Mouse (Mus musculus): ENCODE measurements around the gene Hoxa4. TPM values are rescaled to one million over a fixed set of nuclear protein-coding genes. Genes with fewer than 3 reads are reported as not detected.
A peak's percentile ranks its signal among the peaks of the same experiment; 100 is the strongest.

Gene Hoxa4
- polyA plus RNA-seq, 1 experiment = not detected

DNA sequence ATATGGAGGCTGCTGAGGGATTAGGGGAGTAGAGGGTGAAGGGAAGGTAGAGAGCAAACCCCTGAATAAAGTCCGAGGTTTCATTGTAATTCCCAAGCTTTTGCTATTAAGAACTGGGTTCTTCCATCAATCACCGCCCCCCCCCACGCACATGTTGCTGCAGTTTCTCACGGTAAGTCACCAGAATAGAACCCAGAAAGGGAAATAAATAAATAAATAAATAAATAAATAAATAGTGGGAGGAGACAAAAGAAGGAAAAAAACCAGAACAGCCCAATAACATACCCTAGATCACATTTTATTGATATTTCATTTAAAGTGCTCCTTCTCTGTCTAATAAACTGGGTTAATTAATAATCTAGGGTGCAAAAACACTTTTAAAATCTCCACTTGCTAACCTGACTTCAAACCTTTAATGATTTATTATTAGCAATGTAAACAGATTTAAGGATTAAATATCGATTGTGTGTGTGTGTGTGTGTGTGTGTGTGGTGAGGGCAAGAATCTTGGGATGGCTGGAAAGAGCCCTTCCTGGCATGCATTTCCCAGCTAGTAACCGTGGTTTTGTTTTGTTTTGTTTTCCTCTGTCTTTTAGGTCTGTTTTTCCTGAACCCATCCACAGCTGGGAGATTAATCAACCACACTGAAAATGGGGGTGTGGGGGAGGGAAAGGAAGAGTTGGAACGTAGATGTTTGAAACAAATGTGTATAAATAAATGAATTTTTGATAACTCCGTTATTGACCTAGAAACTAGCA lies 30.0 kb downstream of the Hoxa4 start:
- WGBS = 4% methylated on average over 8 of the region's 8 CpGs
- no peak overlapping the region for H3K4me3 ChIP-seq (ENCODE audit: insufficient read depth, low read depth, low read length)
- H3K4me1 ChIP-seq (ENCODE audit: control insufficient read depth, insufficient read depth, low read length) = peaks cover 7% of the 10 kb centered on the region
- TF ChIP-seq CTCF (IDR thresholded peaks at IDR 0.05; ENCODE audit: insufficient read depth, low read depth, low read length) = no peak
- TF ChIP-seq POLR2A (IDR thresholded peaks at IDR 0.05; ENCODE audit: insufficient read depth, low read depth, low read length) = no peak
- no peak overlapping the region for H3K27ac ChIP-seq (ENCODE audit: insufficient read depth, low read depth, low read length)

DNA sequence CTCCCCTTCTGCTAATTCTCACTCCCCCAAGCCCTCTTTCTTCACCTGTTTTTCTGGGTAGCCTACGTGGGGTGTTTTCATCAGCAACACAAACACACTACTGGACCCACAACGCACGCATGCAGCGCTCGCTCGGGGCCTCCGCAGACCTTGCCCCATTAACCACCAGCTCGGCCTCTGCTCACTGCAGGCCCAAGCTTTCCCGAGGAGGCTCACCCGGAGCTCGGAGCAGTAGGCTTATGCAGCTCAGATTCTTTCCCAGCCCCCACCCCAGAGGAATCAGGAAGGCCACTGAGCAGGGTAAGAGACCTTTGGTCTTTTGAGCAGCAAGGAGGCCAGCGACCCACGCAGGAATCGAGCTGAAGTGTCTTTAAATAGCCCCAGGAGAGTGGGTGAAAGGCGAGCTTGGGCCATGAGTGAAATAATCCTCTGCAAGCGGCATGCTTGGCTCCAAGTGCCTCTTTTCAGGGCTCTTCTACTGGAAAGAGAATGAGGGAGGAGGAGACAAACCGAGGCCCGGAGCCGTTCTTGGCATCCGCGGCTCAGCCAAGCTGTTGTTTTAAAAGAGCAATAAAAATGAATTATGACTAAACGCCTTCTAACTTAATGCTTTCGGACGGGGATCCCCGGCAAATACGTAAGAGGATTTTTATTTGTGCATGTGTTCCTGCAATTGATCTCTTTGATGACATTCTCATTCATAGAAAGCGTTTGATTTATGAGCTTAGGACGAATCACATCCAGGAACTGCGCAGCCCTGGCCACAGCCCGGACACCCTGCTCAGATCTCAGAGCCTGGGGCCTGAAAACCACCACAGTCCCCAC lies 30.8 kb downstream of the Hoxa4 start:
- 4% methylated on average over 30 of the region's 30 CpGs for WGBS
- H3K4me3 ChIP-seq (ENCODE audit: insufficient read depth, low read depth, low read length) = no peak overlapping the region
- no peak overlapping the region for H3K27ac ChIP-seq (ENCODE audit: insufficient read depth, low read depth, low read length)
- TF ChIP-seq POLR2A (IDR thresholded peaks at IDR 0.05; ENCODE audit: insufficient read depth, low read depth, low read length) (no peak), CTCF (IDR thresholded peaks at IDR 0.05; ENCODE audit: insufficient read depth, low read depth, low read length) (no peak)
- H3K4me1 ChIP-seq (ENCODE audit: control insufficient read depth, insufficient read depth, low read length) = peaks cover 7% of the 10 kb centered on the region

DNA sequence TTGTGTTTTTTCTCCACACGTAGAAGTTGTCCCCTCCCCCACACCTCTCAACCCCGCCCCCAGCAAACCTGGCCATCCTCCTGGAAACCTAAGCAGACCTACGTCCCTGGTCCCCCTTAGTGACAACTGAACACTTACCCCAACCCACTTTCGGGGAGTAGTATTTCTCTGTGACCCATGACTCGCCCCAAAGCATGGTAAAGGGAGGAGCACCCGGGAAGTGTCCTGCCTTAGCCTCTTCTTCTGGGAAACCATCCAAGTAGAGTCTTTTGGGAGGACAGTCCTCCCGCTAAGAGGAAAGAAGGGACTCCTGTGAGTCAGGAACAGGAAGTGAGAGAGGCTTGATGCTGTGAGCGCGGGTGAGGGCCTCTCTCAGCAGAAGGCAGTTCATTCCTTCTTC lies 31.6 kb downstream of the Hoxa4 start:
- Histone ChIP-seq H3K27ac (ENCODE audit: insufficient read depth, low read depth, low read length) (no peak overlapping the region), H3K4me1 (ENCODE audit: control insufficient read depth, insufficient read depth, low read length) (peaks cover 7% of the 10 kb centered on the region), H3K4me3 (ENCODE audit: insufficient read depth, low read depth, low read length) (no peak overlapping the region)
- TF ChIP-seq CTCF (IDR thresholded peaks at IDR 0.05; ENCODE audit: insufficient read depth, low read depth, low read length) (no peak), POLR2A (IDR thresholded peaks at IDR 0.05; ENCODE audit: insufficient read depth, low read depth, low read length) (no peak)
- 8% methylated on average over 9 of the region's 9 CpGs for WGBS

DNA sequence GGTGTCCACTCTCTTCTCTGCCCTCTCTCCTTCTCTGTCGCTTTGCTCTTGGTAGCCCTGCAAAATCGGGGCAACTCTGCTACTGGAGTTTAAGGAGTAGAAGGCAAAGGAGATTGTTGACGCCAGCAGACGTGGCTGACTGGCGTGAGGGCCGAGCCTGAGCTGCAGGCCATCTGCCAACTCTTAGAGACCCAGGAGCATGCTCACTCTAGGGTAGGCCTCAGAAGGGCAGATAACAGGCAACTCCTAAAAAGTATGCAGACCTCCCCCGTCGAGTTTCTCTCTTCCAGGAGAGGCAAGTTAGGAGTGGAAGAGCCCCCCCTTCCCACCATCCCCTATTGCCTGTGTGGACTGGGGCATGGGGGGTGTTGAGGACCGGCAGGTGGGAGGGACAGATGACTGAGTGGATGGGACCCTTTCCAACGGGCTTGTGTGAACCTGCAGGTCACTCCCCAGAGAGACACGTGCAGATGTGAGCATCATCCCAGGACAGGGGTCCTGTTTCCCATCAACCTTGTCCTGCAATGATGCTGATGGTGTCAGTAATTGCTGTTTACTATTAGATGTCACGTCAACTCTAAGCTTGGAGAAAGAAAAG lies 32.3 kb downstream of the Hoxa4 start:
- 5% methylated on average over 12 of the region's 12 CpGs for WGBS
- TF ChIP-seq CTCF (IDR thresholded peaks at IDR 0.05; ENCODE audit: insufficient read depth, low read depth, low read length) (no peak), POLR2A (IDR thresholded peaks at IDR 0.05; ENCODE audit: insufficient read depth, low read depth, low read length) (no peak)
- Histone ChIP-seq H3K4me1 (ENCODE audit: control insufficient read depth, insufficient read depth, low read length) (peaks cover 7% of the 10 kb centered on the region), H3K4me3 (ENCODE audit: insufficient read depth, low read depth, low read length) (no peak overlapping the region), H3K27ac (ENCODE audit: insufficient read depth, low read depth, low read length) (no peak overlapping the region)

DNA sequence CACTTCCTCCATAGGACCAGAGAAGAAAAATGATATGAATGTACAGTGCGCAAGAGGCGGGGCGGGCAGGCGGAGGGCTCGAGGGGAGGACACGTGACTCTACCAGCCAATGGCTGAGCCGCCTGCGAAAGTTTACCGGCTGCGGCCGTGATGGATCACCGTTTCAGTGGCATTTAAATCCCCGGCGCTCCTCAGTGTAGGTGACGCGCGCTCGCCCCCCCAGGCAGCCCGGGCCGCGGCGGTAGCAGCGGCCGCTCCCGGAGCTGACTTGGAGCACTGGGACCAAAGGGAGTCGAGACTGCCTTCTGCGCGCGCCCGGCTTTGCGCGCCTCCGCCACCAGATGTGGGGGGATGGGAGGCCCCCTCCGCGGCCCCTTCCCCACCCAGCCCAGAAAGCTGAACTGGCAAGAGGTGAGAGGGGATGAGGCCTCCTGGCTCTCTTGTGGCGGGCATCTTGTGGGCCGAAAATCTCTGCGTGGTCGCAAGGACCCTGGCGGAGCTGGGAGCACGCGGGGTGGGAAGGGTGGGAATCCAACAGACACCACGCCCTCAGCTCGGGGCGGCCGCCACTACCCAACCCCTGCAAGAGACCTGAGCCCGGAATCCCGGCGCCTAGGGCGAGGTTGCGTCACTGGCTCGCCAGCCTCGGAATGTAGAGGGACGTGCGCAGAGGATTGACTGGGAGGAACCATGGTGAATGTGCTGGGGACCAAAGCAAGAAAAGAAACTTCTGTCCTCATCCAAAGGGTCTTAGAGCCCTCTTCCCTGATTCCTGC lies 33.1 kb downstream of the Hoxa4 start, which contains the start of gene Hoxa1:
TSS of gene Hoxa1 (minus strand) at position 42 of the 776 bp plus-strand sequence.
- H3K4me3 ChIP-seq (ENCODE audit: insufficient read depth, low read depth, low read length) = peak within 1 kb of the TSS; percentile 13; the same call in 1 of the 2 replicates
- TF ChIP-seq CTCF (IDR thresholded peaks at IDR 0.05; ENCODE audit: insufficient read depth, low read depth, low read length) (no peak), POLR2A (IDR thresholded peaks at IDR 0.05; ENCODE audit: insufficient read depth, low read depth, low read length) (no peak)
- WGBS = under 1% methylated on average over 54 of the region's 55 CpGs
- H3K27ac ChIP-seq (ENCODE audit: insufficient read depth, low read depth, low read length) = no peak within 1 kb of the TSS
- H3K4me1 ChIP-seq (ENCODE audit: control insufficient read depth, insufficient read depth, low read length) = peaks cover 7% of the 10 kb centered on the region

DNA sequence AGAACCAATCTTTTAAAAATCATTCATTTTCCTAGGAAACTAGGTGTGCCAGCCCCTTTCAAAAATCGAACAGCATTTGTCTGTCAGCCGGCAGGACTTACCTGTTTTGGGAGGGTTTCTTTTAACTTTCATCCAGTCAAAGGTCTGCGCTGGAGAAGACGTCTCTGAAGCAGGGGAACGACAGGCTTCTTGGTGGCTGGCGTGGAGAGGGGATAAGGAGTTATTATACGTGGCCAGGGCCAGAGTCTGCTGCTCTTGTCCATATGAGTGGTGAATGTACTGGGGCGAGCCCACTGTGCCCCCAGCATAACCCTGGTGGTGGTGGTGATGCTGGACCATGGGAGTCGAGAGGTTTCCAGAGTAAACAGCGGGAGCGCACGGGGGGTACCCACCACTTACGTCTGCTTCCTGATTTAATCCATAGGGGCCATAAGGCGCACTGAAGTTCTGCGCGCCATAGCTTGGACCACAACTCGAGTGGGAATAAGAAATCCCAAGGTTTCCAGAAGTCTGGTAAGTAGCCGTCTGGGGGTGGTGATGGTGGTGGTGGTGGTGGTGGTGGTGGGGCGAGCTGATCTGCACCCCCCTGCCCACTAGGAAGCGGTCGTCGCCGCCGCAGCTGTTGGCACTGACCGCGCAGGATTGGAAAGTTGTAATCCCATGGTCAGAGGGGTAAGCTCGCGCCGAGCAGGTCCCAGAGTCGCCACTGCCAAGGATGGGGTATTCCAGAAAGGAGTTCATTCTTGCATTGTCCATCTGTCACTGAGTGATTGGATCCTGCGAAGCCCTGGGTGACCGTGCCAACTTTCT lies 33.9 kb downstream of the Hoxa4 start:
- WGBS = 3% methylated on average over 32 of the region's 32 CpGs
- TF ChIP-seq CTCF (IDR thresholded peaks at IDR 0.05; ENCODE audit: insufficient read depth, low read depth, low read length) (no peak), POLR2A (IDR thresholded peaks at IDR 0.05; ENCODE audit: insufficient read depth, low read depth, low read length) (no peak)
- no peak overlapping the region for H3K27ac ChIP-seq (ENCODE audit: insufficient read depth, low read depth, low read length)
- no peak overlapping the region for H3K4me3 ChIP-seq (ENCODE audit: insufficient read depth, low read depth, low read length)
- H3K4me1 ChIP-seq (ENCODE audit: control insufficient read depth, insufficient read depth, low read length) = peaks cover 7% of the 10 kb centered on the region

DNA sequence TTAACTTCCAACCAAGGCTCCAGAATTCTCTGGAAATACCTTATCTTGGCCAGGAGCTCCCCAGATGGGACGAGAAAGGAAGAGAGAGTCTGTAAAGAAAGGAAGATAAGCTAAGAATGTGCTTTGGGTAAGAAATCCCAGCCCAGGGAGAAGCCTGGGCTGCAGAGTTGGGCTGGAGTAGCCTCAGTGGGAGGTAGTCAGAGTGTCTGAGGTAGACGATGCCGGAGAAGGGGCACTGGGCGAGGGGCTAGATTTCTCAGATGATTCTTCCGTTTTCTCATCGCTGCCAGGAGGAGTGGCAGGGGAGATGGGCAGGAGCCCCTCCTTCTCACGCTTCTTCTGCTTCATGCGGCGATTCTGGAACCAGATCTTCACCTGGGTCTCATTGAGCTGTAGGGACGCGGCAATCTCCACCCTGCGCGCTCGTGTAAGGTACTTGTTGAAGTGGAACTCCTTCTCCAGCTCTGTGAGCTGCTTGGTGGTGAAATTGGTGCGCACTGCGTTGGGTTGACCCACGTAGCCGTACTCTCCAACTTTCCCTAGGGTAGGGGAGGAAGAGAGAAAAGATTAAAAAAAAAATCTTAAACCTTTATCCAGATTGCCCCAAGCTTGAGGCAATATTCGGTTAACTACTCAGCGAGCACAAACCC lies 34.9 kb downstream of the Hoxa4 start:
- WGBS = 4% methylated on average over 20 of the region's 20 CpGs
- H3K27ac ChIP-seq (ENCODE audit: insufficient read depth, low read depth, low read length) = no peak overlapping the region
- TF ChIP-seq POLR2A (IDR thresholded peaks at IDR 0.05; ENCODE audit: insufficient read depth, low read depth, low read length) (no peak), CTCF (IDR thresholded peaks at IDR 0.05; ENCODE audit: insufficient read depth, low read depth, low read length) (no peak)
- peaks cover 7% of the 10 kb centered on the region for H3K4me1 ChIP-seq (ENCODE audit: control insufficient read depth, insufficient read depth, low read length)
- no peak overlapping the region for H3K4me3 ChIP-seq (ENCODE audit: insufficient read depth, low read depth, low read length)

All from olfactory bulb, adult 2 months (tissue).